Mouse (Mus musculus) layer of hippocampus, adult 2 months (tissue): ENCODE data around the gene Dnajb14. TPM values are rescaled to one million over a fixed set of nuclear protein-coding genes. Genes with fewer than 3 reads are reported as not detected.

Source experiments
- DNase-seq, 2 experiments: peaks; one replicate each; pipeline ENCODE4 v3.0.0; 2022; ENCODE audit warnings: low spot score in 2 of 2
- H3K27ac ChIP-seq: fragments of 200-600 bp; 2 replicates; pipeline ENCODE4 v1.8.1; 2022
- H3K4me3 ChIP-seq: fragments of 200-600 bp; 2 replicates; pipeline ENCODE4 v1.8.1; 2022; ENCODE audit warnings: mild to moderate bottlenecking
- CTCF ChIP-seq: fragments of 200-600 bp; conservative IDR thresholded peaks from 2 replicates; pipeline ENCODE4 v1.8.1; 2022; ENCODE audit warnings: antibody characterized with exemption, mild to moderate bottlenecking, moderate library complexity
- long read RNA-seq, 2 experiments: library from polyadenylated mRNA; stranded (forward); transcript quantifications; one replicate each; pipeline ENCODE4 v2.0.0; 2021; ENCODE audit warnings: borderline mapping rate in 2 of 2
- total RNA-seq, 2 experiments: library from RNA; stranded (reverse); gene quantifications; 2 replicates each; pipeline ENCODE4 v1.2.3; 2021

The Dnajb14 gene
- total RNA-seq: 10 to 100 TPM; 52.7 to 52.9 TPM
- long read RNA-seq, experiment 1, full-length matches to known transcripts: 7 of 15 reads
- long read RNA-seq, experiment 1, partial matches to known transcripts: 1 of 15 reads
- long read RNA-seq, experiment 1, other reads (novel, unspliced or antisense): 7 of 15 reads
- long read RNA-seq, experiment 2, full-length matches to known transcripts: 11 of 19 reads
- long read RNA-seq, experiment 2, partial matches to known transcripts: 0 of 19 reads
- long read RNA-seq, experiment 2, other reads (novel, unspliced or antisense): 8 of 19 reads

DNA sequence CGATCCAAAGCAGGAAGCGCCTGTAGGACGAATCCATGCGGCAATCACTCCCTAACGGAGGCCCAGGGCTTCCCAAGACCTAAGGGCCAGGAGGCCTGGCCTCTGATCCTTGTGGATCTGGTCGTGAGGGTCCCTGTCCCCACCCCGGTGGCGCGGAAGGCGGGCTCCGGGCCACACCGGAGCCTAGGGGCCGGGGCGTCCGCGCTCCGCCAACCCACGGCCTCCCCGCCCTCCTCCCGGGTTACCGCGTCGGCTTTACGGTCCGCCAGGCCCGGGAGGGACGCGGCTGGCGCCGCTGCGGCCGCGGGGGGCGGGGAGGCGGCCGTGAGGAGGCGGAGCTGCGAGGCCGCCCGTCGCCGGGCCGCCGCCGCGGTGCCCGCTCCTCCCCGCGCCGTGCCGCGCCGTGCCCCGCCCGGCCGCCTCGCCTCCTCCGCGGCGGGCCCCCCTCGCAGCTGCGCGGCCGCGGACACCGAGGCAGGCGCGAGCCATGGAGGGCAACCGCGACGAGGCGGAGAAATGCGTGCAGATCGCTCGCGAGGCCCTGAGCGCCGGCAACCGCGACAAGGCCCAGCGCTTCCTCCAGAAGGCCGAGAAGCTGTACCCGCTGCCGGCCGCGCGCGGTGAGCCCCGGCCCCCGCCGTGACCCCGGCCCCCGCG is at the start of gene Dnajb14:
Gene Dnajb14 (plus strand): TSS at position 239 of the 657 bp plus-strand sequence.
- TF ChIP-seq CTCF: no peak

DNA sequence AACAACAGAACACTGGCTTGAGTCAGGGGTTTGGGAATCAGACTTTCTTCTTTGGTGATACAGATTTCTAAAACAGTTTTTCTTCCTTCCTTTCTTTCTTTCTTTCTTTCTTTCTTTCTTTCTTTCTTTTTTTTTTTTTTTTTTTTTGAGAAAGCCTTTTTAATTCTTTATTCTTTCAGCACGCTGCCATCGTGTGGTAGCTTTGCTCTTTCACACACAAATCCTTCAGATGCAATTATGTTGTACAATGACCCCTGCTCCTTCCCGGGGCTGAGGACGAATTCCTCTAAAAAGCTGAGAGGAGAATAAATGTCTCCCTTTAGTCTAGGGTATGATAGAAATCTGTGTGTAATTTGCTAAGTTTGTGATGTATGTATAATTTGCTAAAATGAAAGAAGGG is 48.8 kb upstream of the Dnajb14 start:
- peak; percentile 71 for TF ChIP-seq CTCF
- DNase-seq: no peak
- no peak overlapping the region for H3K27ac ChIP-seq
- H3K4me3 ChIP-seq: no peak overlapping the region

More for the DNA sequence above, at the start of gene Dnajb14:
- peak within 1 kb of the TSS; percentile 99 for H3K27ac ChIP-seq
- peak; percentile 25 to 43 for DNase-seq
- peak within 1 kb of the TSS; percentile 82 for H3K4me3 ChIP-seq

DNA sequence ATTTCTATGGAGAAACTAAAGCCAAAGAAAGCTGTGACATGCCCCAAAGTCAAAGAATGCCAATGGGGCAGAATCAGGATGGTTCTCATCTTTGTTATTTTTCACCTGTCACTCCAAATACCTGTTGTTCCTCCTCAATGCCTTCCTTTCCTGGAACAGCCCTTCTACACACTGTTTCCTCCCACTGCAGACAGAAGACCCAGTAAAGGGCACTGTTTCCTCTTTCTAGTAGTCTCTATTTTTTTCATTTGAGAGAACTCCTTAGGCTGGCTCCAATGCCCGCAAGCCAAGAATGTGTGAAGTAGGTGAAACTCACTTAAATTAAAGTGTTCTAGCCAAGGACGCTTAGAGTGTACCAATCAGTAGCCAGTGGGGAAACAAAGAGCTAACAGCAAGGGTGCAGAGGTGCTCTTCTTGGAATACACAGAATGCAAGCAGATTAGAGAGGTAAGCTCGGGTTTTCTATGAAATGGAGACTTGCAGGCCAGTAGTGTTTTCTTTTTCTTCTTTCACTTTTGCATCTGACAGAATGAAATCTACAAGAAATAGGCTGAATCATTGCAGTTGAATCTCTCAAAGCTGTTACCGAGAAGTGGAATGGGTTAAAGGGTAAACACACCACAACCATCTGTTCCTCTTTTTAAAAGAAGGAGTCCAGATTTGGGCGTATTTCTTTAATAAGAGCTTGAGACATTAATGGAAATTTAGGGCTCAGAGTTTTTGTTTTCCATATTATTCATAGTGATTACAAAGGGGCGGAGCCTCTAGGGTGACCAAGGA is 46.6 kb upstream of the Dnajb14 start:
- DNase-seq: no peak
- Histone ChIP-seq H3K4me3 (no peak overlapping the region), H3K27ac (no peak overlapping the region)
- TF ChIP-seq CTCF: no peak

DNA sequence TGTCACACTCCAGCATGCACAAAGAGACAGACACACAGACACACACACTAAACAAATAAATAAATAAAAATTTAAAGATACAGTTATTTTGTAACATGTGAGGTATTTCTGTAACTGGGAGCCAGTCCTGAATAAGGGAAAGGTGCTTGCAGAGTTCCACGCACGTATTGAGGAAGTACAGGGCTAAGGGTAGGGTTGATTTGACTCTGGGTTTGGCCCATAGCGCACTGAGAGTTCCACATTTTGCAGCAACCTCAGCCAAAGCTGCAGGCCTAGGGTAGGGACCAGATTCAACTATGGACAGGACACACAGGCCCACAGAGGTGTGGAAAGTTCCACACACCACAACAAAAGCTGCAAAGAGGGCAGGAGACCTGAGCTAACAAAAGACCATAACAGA is 44.2 kb upstream of the Dnajb14 start:
- TF ChIP-seq CTCF: no peak

DNA sequence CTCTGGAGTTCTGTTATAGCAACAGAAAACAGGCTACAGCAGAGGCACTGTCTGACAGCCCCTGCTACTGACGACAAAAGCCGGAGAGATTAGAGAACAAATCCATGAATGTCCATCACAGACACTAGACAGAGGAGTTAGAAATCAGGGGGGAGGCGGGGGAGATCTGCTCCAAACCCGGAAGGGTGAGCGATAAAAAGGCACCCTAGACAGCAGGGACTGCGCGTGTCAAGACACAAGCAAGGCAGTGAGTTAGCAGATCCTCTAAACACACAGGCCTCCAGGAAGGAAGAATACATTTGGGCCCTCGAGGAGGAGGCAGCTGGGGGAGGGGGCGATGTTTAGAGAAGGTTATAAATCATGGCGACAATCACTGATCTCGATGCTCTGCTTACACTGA is 39.8 kb upstream of the Dnajb14 start:
- no peak for TF ChIP-seq CTCF
- no peak for DNase-seq
- Histone ChIP-seq H3K27ac (no peak overlapping the region), H3K4me3 (no peak overlapping the region)

More for the DNA sequence above, 44.2 kb upstream of the Dnajb14 start:
- Histone ChIP-seq H3K4me3 (no peak overlapping the region), H3K27ac (no peak overlapping the region)
- DNase-seq: no peak

DNA sequence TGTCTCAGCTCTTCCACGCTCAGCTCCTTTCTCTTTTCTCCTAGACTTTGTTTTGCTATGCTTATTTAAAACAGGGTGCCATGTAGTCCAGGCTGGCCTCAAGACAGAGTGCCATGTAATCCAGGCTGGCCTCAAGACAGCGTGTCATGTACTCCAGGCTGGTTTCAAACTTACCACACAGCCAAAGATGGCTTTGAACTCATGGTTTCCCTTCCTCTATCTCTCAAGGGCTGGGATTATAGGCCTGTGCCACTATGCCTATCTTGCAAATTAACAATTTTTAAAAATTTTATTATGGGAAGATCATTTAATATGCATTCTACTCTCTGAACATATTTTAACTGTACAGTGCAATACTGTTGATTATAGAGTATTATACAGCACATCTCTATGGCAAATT is 36.3 kb upstream of the Dnajb14 start:
- no peak for TF ChIP-seq CTCF
- DNase-seq: no peak
- Histone ChIP-seq H3K4me3 (no peak overlapping the region), H3K27ac (no peak overlapping the region)

DNA sequence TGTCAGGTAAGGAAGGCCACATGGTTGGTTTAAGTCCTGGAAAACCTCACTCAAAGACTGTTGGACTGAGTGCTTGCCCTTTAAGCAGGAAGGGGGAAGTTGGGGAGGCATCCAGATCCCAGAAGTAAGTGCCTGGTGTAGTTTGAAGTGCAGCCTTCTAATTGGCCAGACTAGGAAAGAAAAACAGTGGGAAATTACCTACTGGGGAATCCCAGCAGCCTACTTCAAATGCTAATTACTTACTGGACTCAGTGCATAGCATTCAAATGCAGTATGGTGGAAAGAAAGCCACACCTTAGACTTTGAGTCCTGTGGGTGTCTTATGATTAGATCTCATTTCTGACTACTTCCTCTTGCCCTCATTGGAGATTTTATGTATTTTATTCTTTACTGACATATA is 34.3 kb upstream of the Dnajb14 start:
- no peak for DNase-seq
- H3K27ac ChIP-seq: no peak overlapping the region
- no peak for TF ChIP-seq CTCF
- H3K4me3 ChIP-seq: no peak overlapping the region

DNA sequence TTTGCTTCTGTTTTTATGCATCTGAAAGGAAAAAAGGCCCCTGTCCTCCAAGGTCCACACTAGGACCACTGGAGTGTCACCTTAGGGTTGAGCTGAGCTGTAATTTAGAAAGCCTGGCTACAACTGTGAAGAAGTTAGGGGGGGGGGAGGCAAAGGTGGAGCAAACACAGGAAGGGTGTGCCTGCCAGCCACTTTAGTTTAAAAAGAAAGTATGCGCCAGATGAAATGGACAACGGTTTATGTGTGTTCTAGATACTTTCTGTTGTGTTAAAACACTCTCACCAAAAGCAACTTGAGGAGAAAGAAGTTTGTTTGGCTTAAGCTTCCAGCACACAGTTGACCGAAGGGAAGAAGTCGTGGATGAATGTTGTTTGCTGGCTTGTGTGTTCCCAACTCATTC is 33.8 kb upstream of the Dnajb14 start:
- Histone ChIP-seq H3K4me3 (no peak overlapping the region), H3K27ac (no peak overlapping the region)
- no peak for TF ChIP-seq CTCF
- no peak for DNase-seq

DNA sequence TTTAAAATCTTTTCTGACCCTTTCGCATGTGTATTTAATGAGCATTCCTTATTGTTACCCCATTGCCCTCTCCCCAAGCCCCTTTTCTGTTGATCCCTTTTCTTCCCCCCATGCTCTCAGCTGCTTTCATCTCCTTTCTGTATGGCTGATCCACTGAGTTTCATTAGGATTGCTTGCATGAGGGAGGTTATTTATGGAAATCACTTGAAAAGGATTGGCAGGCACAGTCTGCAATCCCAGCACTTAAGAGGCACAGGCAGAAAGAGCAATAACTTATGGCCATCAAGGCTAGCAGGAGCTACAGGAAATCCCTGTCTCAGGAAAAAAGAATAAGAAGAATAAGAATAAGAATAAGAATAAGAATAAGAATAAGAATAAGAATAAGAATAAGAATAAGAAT is 30.9 kb upstream of the Dnajb14 start:
- no peak for TF ChIP-seq CTCF
- no peak overlapping the region for H3K4me3 ChIP-seq
- no peak for DNase-seq

DNA sequence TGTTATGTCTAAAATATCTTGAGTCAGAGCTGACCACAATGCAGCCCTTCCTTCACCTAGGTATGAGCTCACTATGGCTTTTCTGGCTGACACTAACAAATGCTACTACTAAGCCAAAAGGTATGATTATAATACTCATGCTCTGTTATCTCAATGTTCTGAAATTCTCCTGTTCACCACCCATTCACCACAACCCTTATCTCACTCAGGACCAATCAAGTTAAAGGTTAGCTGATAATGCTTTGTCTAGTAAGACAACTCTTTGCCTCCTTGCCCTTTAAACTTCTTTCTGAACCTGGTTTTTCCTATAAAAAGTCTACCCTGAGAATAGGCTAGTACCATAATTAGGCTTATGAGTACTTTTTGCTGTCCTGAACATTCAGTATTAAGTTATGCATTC is 29.3 kb upstream of the Dnajb14 start:
- no peak for DNase-seq
- Histone ChIP-seq H3K4me3 (no peak overlapping the region), H3K27ac (no peak overlapping the region)
- no peak for TF ChIP-seq CTCF

More for the DNA sequence above, 30.9 kb upstream of the Dnajb14 start:
- no peak overlapping the region for H3K27ac ChIP-seq

DNA sequence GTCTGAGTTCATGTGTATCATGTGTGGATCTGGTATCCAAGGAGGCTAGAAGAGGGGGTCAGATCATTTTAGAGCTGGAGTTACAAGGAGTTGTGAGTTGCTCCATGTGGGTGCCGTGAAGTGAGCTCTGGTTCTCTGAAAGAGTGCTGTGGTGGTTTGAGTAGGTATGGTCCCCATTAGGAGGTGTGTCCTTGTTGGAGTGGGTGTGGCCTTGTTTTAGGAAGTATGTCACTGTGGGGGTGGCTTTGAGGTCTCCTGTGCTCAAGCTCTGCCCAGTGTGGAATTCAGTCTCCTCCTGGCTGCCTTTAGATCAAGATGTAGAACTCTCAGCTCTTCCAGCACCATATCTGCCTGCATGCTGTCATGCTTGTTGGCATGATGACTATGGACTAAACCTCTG is 24.5 kb upstream of the Dnajb14 start:
- no peak for TF ChIP-seq CTCF
- H3K4me3 ChIP-seq: no peak overlapping the region
- no peak overlapping the region for H3K27ac ChIP-seq
- no peak for DNase-seq

DNA sequence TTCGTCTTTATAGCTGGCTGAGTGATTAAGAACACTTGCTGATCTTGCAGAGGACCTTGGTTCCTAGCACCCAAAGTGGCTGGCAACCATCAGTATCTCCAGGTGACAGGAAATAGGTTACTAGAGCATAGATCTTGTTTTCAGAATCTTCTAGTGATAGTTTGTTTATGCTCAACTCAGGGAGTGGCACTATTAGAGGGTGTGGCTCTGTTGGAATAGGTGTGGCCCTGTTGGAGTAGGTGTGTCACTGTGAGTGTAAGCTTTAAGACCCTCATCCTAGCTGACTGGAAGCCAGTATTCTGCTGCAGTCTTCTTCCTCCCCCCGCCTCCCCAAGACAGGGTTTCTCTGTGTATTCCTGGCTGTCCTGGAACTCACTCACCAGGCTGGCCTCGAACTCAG is 23.2 kb upstream of the Dnajb14 start:
- DNase-seq: no peak
- no peak overlapping the region for H3K27ac ChIP-seq
- TF ChIP-seq CTCF: no peak
- H3K4me3 ChIP-seq: no peak overlapping the region

DNA sequence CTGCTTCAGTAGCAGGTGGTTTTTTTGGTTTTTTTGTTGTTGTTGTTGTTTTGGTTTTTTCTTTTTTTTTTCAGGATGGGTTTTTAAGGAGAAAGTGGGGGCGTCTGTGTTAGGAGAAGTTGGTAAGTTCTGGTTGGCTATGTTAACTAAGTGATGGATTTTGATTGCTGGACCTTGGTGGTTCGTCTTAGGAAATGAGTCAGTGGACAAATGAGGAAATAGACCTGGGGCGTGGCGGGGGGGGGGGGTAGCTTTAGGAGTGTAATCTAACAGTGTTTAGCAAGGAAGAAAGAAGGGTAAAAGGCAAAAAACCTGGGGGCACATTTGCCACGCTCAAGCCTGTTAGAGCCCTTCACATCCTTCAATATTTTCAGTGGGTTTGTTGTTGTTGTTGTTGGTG is 20.9 kb upstream of the Dnajb14 start:
- no peak for TF ChIP-seq CTCF
- DNase-seq: no peak
- Histone ChIP-seq H3K4me3 (no peak overlapping the region), H3K27ac (no peak overlapping the region)
